Mouse (Mus musculus): Measurements from ENCODE around the gene Krtap5-2. TPM values are rescaled to one million over a fixed set of nuclear protein-coding genes. Genes with fewer than 3 reads are reported as not detected.
"Not testable (repeated sequence)": the region's sequence is repeated elsewhere in the genome, so short reads cannot be mapped to it uniquely, and the experiment has no call there.

Krtap5-2 gene
- polyA plus RNA-seq, 1 experiment from 2014 or later, result not detected

GRCm38 (mm10) chr7:142188156-142188555, 12.4 kb upstream of the Krtap5-2 start:
- H3K4me1 ChIP-seq (ENCODE audit: control insufficient read depth, low read depth, low read length), result no peaks in the 10 kb centered on the region
- H3K4me2 ChIP-seq (ENCODE audit: low read depth, low read length), result no peak overlapping the region
- no peaks in the 10 kb centered on the region for H3K36me3 ChIP-seq (ENCODE audit: control insufficient read depth, insufficient read depth)
- ATAC-seq (ENCODE audit: low read depth), result no peak
- no peaks in the 10 kb centered on the region for H3K9me3 ChIP-seq (replicated peaks; ENCODE audit: control insufficient read depth, low read length)
- H3K27me3 ChIP-seq (ENCODE audit: control insufficient read depth, insufficient read depth, low read depth, low read length), result no peaks in the 10 kb centered on the region
- 62% methylated on average over 2 of the region's 2 CpGs for WGBS (ENCODE audit: insufficient replicate concordance)
- no peak overlapping the region for H3K9ac ChIP-seq (ENCODE audit: low read depth, low read length)
- no peak overlapping the region for H3K27ac ChIP-seq (ENCODE audit: low read length)
- no peak overlapping the region for H3K4me3 ChIP-seq (ENCODE audit: low read depth, low read length)

GRCm38 (mm10) chr7:142181021-142181420, 5.2 kb upstream of the Krtap5-2 start:
- H3K9ac ChIP-seq (ENCODE audit: low read depth, low read length), result no peak overlapping the region
- WGBS (ENCODE audit: insufficient replicate concordance), result 21% methylated on average over 1 of the region's 1 CpGs
- H3K4me1 ChIP-seq (ENCODE audit: control insufficient read depth, low read depth, low read length), result no peaks in the 10 kb centered on the region
- H3K27me3 ChIP-seq (ENCODE audit: control insufficient read depth, insufficient read depth, low read depth, low read length), result no peaks in the 10 kb centered on the region
- ATAC-seq (ENCODE audit: low read depth), result no peak
- H3K4me3 ChIP-seq (ENCODE audit: low read depth, low read length), result no peak overlapping the region
- no peaks in the 10 kb centered on the region for H3K9me3 ChIP-seq (replicated peaks; ENCODE audit: control insufficient read depth, low read length)
- no peak overlapping the region for H3K4me2 ChIP-seq (ENCODE audit: low read depth, low read length)
- no peaks in the 10 kb centered on the region for H3K36me3 ChIP-seq (ENCODE audit: control insufficient read depth, insufficient read depth)
- no peak overlapping the region for H3K27ac ChIP-seq (ENCODE audit: low read length)

DNA sequence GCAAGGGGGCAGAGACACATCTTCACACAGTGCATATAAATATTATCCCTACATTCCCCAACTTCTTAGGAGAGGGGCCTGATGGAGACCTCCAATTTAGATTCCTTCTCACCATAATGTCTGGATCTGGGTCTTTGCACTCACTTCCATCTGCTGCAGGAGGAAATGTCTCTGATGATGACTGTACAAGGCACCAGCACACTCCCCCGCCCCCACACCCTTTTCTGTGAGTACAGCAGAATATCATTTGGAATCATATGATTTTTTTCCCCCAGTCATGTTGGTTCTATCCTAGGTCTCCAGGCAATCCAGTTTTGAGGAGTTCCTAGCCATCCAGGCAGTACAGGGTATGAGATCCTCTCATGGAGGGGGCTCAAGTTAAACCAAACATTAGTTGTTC, 2.9 kb upstream of the Krtap5-2 start:
- Histone ChIP-seq H3K27me3 (ENCODE audit: control insufficient read depth, insufficient read depth, low read depth, low read length) (no peaks in the 10 kb centered on the region), H3K4me2 (ENCODE audit: low read depth, low read length) (no peak overlapping the region), H3K4me3 (ENCODE audit: low read depth, low read length) (no peak overlapping the region), H3K36me3 (ENCODE audit: control insufficient read depth, insufficient read depth) (no peaks in the 10 kb centered on the region), H3K27ac (ENCODE audit: low read length) (no peak overlapping the region), H3K9ac (ENCODE audit: low read depth, low read length) (no peak overlapping the region), H3K4me1 (ENCODE audit: control insufficient read depth, low read depth, low read length) (no peaks in the 10 kb centered on the region), H3K9me3 (replicated peaks; ENCODE audit: control insufficient read depth, low read length) (no peaks in the 10 kb centered on the region)
- ATAC-seq (ENCODE audit: low read depth), result no peak
- 55% methylated on average over 1 of the region's 1 CpGs for WGBS (ENCODE audit: insufficient replicate concordance)

GRCm38 (mm10) chr7:142169836-142170235, 6.0 kb downstream of the Krtap5-2 start:
- Histone ChIP-seq H3K9me3 (replicated peaks; ENCODE audit: control insufficient read depth, low read length) (no peaks in the 10 kb centered on the region), H3K4me2 (ENCODE audit: low read depth, low read length) (no peak overlapping the region), H3K27ac (ENCODE audit: low read length) (no peak overlapping the region), H3K27me3 (ENCODE audit: control insufficient read depth, insufficient read depth, low read depth, low read length) (no peaks in the 10 kb centered on the region), H3K9ac (ENCODE audit: low read depth, low read length) (no peak overlapping the region), H3K36me3 (ENCODE audit: control insufficient read depth, insufficient read depth) (no peaks in the 10 kb centered on the region), H3K4me1 (ENCODE audit: control insufficient read depth, low read depth, low read length) (no peaks in the 10 kb centered on the region), H3K4me3 (ENCODE audit: low read depth, low read length) (no peak overlapping the region)
- 36% methylated on average over 3 of the region's 3 CpGs for WGBS (ENCODE audit: insufficient replicate concordance)
- no peak for ATAC-seq (ENCODE audit: low read depth)

DNA sequence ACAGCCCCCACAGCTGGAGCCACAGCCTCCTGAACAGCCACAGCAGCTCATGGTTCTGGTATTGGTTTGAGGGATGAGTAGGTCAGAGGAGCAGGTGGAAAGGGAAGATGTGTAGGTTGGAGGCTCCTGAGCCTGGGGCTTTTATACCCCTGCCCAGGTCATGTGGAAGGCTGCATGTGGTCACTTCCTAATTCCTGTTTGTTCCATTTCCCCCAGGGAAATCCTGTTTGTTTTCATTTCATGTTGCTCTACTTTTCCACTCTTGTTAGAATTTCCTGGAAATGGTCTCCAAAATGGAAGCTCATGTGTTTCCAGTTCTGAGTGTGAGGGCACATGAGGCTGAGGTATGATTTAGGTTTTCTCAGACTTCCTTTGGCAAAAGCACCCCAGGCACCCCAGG, 10.2 kb downstream of the Krtap5-2 start, which contains the start of gene Gm4553:
Gm4553 (minus strand) TSS at position 101 of the 400 bp plus-strand sequence.
- not testable (repeated sequence) for H3K4me3 ChIP-seq (ENCODE audit: low read depth, low read length); H3K36me3 ChIP-seq (ENCODE audit: control insufficient read depth, insufficient read depth); ATAC-seq (ENCODE audit: low read depth); H3K4me2 ChIP-seq (ENCODE audit: low read depth, low read length); H3K9me3 ChIP-seq (replicated peaks; ENCODE audit: control insufficient read depth, low read length); H3K4me1 ChIP-seq (ENCODE audit: control insufficient read depth, low read depth, low read length); H3K9ac ChIP-seq (ENCODE audit: low read depth, low read length); H3K27me3 ChIP-seq (ENCODE audit: control insufficient read depth, insufficient read depth, low read depth, low read length); H3K27ac ChIP-seq (ENCODE audit: low read length)

- Histone ChIP-seq H3K9ac (ENCODE audit: low read depth, low read length) (no peak overlapping the region), H3K9me3 (replicated peaks; ENCODE audit: control insufficient read depth, low read length) (no peaks in the 10 kb centered on the region)
Measured at GRCm38 (mm10) chr7:142159366-142159765, 16.4 kb downstream of the Krtap5-2 start.

GRCm38 (mm10) chr7:142157013-142157412, 18.8 kb downstream of the Krtap5-2 start, which contains the start of gene Gm29735:
Gene Gm29735 (minus strand): TSS chr7:142157113.
- not testable (repeated sequence) for H3K4me3 ChIP-seq (ENCODE audit: low read depth, low read length); H3K36me3 ChIP-seq (ENCODE audit: control insufficient read depth, insufficient read depth); H3K27me3 ChIP-seq (ENCODE audit: control insufficient read depth, insufficient read depth, low read depth, low read length); H3K9ac ChIP-seq (ENCODE audit: low read depth, low read length); H3K4me2 ChIP-seq (ENCODE audit: low read depth, low read length); H3K4me1 ChIP-seq (ENCODE audit: control insufficient read depth, low read depth, low read length); H3K9me3 ChIP-seq (replicated peaks; ENCODE audit: control insufficient read depth, low read length); ATAC-seq (ENCODE audit: low read depth); H3K27ac ChIP-seq (ENCODE audit: low read length)
- WGBS (ENCODE audit: insufficient replicate concordance), result 26% methylated on average over 2 of the region's 2 CpGs

More at GRCm38 (mm10) chr7:142159366-142159765, 16.4 kb downstream of the Krtap5-2 start:
- H3K4me1 ChIP-seq (ENCODE audit: control insufficient read depth, low read depth, low read length), result no peaks in the 10 kb centered on the region
- no peaks in the 10 kb centered on the region for H3K27me3 ChIP-seq (ENCODE audit: control insufficient read depth, insufficient read depth, low read depth, low read length)
- H3K27ac ChIP-seq (ENCODE audit: low read length), result no peak overlapping the region
- no peak overlapping the region for H3K4me3 ChIP-seq (ENCODE audit: low read depth, low read length)
- ATAC-seq (ENCODE audit: low read depth), result no peak
- no peak overlapping the region for H3K4me2 ChIP-seq (ENCODE audit: low read depth, low read length)
- no peaks in the 10 kb centered on the region for H3K36me3 ChIP-seq (ENCODE audit: control insufficient read depth, insufficient read depth)
- WGBS (ENCODE audit: insufficient replicate concordance), result 82% methylated on average over 3 of the region's 3 CpGs

DNA sequence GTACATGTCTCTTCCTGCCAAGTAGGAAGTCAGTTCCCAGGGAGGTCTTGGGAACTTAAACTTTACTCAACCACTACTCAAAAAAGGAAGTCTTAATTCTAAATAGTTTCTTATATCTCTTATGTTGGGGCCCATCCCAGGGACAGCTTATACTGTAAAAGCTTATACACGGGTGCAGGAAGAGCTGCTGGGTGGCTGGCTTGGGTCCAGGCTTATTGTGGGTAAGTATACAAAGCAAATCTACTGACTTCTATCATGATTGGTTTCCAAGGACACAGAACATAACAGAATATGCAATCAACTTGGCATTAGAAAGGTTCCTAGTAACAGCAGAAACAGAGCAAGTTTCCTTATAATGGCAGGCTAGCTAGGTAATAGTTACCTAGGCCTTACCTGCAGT, 20.5 kb downstream of the Krtap5-2 start:
- no peak for ATAC-seq (ENCODE audit: low read depth)
- no peaks in the 10 kb centered on the region for H3K36me3 ChIP-seq (ENCODE audit: control insufficient read depth, insufficient read depth)
- H3K4me3 ChIP-seq (ENCODE audit: low read depth, low read length), result no peak overlapping the region
- H3K9ac ChIP-seq (ENCODE audit: low read depth, low read length), result no peak overlapping the region
- 27% methylated on average over 1 of the region's 1 CpGs for WGBS (ENCODE audit: insufficient replicate concordance)
- no peaks in the 10 kb centered on the region for H3K4me1 ChIP-seq (ENCODE audit: control insufficient read depth, low read depth, low read length)
- H3K27ac ChIP-seq (ENCODE audit: low read length), result no peak overlapping the region
- no peaks in the 10 kb centered on the region for H3K27me3 ChIP-seq (ENCODE audit: control insufficient read depth, insufficient read depth, low read depth, low read length)
- H3K9me3 ChIP-seq (replicated peaks; ENCODE audit: control insufficient read depth, low read length), result no peaks in the 10 kb centered on the region
- H3K4me2 ChIP-seq (ENCODE audit: low read depth, low read length), result no peak overlapping the region

DNA sequence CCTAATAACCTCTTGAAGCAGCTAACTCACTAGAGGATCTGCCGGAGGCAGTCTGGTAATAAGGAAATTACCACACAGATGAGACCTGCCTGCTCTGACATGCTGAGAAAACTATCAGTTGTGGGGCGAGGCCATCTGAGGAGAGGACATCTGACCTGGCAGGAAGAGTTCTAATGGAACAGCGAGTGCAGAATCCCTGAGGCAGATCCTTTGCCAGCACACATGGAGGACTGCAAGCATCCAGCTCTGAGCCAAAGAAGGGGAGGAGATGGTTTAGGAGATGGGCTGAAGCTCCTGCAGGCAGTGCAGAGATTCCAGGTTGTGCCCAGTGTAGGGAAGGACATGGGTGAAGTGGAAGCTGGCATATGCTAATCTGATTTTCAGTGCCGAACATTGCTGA, 23.6 kb downstream of the Krtap5-2 start:
- H3K9me3 ChIP-seq (replicated peaks; ENCODE audit: control insufficient read depth, low read length), result no peaks in the 10 kb centered on the region
- WGBS (ENCODE audit: insufficient replicate concordance), result 55% methylated on average over 4 of the region's 4 CpGs
- no peak for ATAC-seq (ENCODE audit: low read depth)
- H3K4me3 ChIP-seq (ENCODE audit: low read depth, low read length), result no peak overlapping the region
- no peak overlapping the region for H3K4me2 ChIP-seq (ENCODE audit: low read depth, low read length)
- no peaks in the 10 kb centered on the region for H3K27me3 ChIP-seq (ENCODE audit: control insufficient read depth, insufficient read depth, low read depth, low read length)
- no peak overlapping the region for H3K9ac ChIP-seq (ENCODE audit: low read depth, low read length)
- no peaks in the 10 kb centered on the region for H3K36me3 ChIP-seq (ENCODE audit: control insufficient read depth, insufficient read depth)
- H3K27ac ChIP-seq (ENCODE audit: low read length), result no peak overlapping the region
- no peaks in the 10 kb centered on the region for H3K4me1 ChIP-seq (ENCODE audit: control insufficient read depth, low read depth, low read length)

- H3K4me3 ChIP-seq (ENCODE audit: low read depth, low read length), result no peak overlapping the region
- no peak overlapping the region for H3K4me2 ChIP-seq (ENCODE audit: low read depth, low read length)
- no peaks in the 10 kb centered on the region for H3K4me1 ChIP-seq (ENCODE audit: control insufficient read depth, low read depth, low read length)
- H3K36me3 ChIP-seq (ENCODE audit: control insufficient read depth, insufficient read depth), result no peaks in the 10 kb centered on the region
- no peaks in the 10 kb centered on the region for H3K9me3 ChIP-seq (replicated peaks; ENCODE audit: control insufficient read depth, low read length)
- H3K27ac ChIP-seq (ENCODE audit: low read length), result no peak overlapping the region
- no peak overlapping the region for H3K9ac ChIP-seq (ENCODE audit: low read depth, low read length)
- no peak for ATAC-seq (ENCODE audit: low read depth)
- H3K27me3 ChIP-seq (ENCODE audit: control insufficient read depth, insufficient read depth, low read depth, low read length), result no peaks in the 10 kb centered on the region
Measured at GRCm38 (mm10) chr7:142148633-142149032, 27.2 kb downstream of the Krtap5-2 start.
